Mouse (Mus musculus) brain, embryonic 14.5 days (tissue): ENCODE results near the gene Gng12. TPM values are rescaled to one million over a fixed set of nuclear protein-coding genes. Genes with fewer than 3 reads are reported as not detected.
A peak's percentile ranks its signal among the peaks of the same experiment; 100 is the strongest.

Experiments used
- DNase-seq: peaks from one replicate; pipeline ENCODE4 v3.0.0-alpha.2; 2011; ENCODE audit warnings: low read depth
- CTCF ChIP-seq: fragments of 200-500 bp; IDR thresholded peaks from 2 replicates; pipeline ENCODE4 v1.5.1; 2012; ENCODE audit warnings: inconsistent platforms, mild to moderate bottlenecking, moderate library complexity, borderline replicate concordance; ENCODE audit not compliant: insufficient read depth, insufficient read length; ENCODE audit errors: extremely low read depth
- POLR2A ChIP-seq: fragments of 200-500 bp; IDR thresholded peaks from 2 replicates; pipeline ENCODE4 v1.6.1; 2012; ENCODE audit warnings: mild to moderate bottlenecking, inconsistent platforms, borderline replicate concordance; ENCODE audit not compliant: poor library complexity, insufficient read depth, insufficient read length, severe bottlenecking; ENCODE audit errors: extremely low read depth
- polyA plus RNA-seq: library from polyadenylated mRNA; depleted of rRNA; stranded (reverse); fragments of >200 nt; gene quantifications from 2 replicates; pipeline ENCODE4 v1.2.3, GENCODE M21; 2012

Gng12 gene
- polyA plus RNA-seq, 1 experiment, result 23.2 TPM

DNA sequence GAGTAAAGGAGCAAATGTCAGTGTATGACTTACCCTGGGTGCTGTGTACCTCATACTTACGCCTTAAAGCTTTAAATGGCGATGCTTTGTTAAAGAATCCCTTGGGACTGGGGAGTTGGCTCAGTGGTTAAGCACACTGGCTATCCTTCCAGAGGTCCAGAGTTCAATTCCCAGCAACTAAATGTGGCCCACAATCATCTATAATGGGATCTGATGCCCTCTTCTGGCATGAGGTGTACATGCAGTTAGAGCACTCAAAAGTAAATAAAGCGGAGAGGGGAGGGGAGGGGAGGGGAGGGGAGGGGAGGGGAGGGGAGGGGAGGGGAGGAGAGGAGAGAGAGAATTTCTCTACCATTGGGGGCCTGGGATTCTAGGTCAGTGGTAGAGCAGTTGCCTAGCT is 142.8 kb downstream of the Gng12 start:
- DNase-seq, result no peak
- TF ChIP-seq CTCF, result no peak
- no peak for TF ChIP-seq POLR2A

GRCm38 (mm10) chr6:67040904-67041410 is 144.8 kb downstream of the Gng12 start:
- no peak for DNase-seq
- TF ChIP-seq POLR2A, result no peak
- TF ChIP-seq CTCF, result no peak

DNA sequence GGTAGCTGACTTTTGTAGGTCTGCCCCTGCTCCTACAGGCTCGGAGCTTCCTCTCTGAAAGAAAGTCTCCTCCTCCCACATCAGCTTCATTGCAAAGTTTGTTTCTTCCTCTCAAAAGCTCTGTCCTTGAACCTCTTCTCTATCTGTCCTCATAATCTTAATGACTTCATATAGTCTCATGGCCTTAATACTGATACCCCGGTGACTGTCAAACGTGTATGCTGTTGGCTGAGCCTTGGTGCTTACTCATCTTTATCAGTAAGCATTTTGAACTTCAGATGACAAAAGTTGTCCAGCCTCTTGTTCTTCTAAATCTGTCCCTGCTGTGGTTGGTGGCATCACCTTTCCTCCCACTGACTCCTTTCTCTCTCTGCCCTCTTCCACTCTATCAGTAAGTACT is 149.2 kb downstream of the Gng12 start:
- TF ChIP-seq CTCF (no peak), POLR2A (no peak)

GRCm38 (mm10) chr6:67046937-67047336 is 150.7 kb downstream of the Gng12 start:
- TF ChIP-seq POLR2A (no peak), CTCF (no peak)
- DNase-seq, result no peak

More for the DNA sequence above, 149.2 kb downstream of the Gng12 start:
- no peak for DNase-seq

- peak; percentile 78 for DNase-seq
- TF ChIP-seq CTCF (no peak), POLR2A (no peak)
These were observed 152.0 kb downstream of the Gng12 start for GRCm38 (mm10) chr6:67048052-67048691.

DNA sequence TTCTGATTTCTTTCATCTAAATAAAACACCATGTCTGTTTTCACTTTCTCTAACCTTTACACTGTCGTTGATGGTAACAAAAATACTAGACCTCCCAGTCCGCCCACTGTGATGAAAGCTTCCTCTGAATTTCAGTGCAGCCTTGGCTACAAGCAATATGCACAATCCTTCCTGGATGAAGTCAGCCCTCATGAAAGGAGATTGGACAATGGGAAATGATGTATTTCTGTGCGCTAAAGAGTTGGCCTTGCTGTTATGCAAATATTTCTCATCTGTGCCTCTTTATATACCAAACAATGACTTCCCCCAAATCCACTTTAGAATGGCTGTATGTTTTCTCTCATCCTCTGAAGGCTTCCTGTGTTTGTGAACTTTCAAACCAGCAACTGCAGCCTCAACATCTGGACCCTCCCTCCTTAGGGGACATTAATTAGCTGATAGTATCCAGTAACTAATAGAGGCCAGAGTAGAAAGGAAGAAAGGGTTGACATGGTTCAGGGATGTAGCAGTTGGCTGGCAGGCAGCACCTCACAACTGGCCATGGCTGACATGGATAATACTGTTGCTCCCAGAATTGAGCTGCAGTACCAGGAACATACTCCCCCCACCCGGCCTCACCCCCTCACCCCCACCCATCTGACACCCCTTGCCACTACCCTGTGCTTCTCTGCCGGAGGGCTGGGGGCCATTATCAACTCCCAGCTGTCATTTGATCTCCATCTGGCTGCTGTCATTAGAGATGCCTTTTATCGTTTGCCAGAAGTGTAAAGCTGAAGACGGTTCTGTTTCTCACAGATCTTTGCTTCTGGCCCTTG is 152.9 kb downstream of the Gng12 start:
- TF ChIP-seq POLR2A (no peak), CTCF (no peak)
- DNase-seq, result peak; percentile 82

DNA sequence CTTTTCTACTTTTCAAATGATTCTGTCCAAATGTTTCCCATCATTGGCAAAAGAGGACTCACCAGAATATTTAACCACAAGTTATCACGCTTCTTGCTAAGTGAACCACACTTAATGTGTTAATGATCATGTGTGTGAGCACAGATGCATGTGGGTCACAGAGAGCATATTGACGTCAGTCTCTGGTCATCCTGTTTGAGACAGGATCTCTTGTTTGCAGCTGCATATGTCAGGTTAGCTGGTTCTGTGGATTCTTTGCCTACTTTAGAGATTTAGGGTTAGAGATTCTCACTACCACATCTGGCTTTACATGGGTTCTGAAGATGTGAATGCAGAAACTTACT is 153.5 kb downstream of the Gng12 start:
- TF ChIP-seq CTCF (no peak), POLR2A (no peak)
- DNase-seq, result no peak

DNA sequence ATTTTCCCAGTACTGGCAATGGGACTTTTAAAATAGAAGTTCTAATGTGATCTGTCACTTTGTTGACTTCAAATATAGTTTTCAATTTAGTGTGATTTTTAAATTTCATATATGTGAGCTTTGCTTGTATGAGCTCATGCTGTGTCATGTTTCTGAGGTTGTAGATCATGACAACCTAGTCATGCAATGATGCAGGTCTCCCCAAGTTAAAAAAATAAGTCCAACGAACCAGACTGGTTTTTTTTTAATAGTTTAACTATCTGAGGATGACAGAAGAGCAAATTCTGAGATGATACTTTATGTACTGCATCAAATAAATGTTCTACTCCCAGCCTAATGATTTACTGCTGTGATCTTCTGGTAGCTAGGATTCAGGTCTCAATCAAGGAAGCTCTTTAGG is 153.9 kb downstream of the Gng12 start:
- TF ChIP-seq CTCF (no peak), POLR2A (no peak)
- DNase-seq, result no peak

- no peak for DNase-seq
- TF ChIP-seq CTCF (no peak), POLR2A (no peak)
These were observed 160.1 kb downstream of the Gng12 start for GRCm38 (mm10) chr6:67056108-67056888.

DNA sequence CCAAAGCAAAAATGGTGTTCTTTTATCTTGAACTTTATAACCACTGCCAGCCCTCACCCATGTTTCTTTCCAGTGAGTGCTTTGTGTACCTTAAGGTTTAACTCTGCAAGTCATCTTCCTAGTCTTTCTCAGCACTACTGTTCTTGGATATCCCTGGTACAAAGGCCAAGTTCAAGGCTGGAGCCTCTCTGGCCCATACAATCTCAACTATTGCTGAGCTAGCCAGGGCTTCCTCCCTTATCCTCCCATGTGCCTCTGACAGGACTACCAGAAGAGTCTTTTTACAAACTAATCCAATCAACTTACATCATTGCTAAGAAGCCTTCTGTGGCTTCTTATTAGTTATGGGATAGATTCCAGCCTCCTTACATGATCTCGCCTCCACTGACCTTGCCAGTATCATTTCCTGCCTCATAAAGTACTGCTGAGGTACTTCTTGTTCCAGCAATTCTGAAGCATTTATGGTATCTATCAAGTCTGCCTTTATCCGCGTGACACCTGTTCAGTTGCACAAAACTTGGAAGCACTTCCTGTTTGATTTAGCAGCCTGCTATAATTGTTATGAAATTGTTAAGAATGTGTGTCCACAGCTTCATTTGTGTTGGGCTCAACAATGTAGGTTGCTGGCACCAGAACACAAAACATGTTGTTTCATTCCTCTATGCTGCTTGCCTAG is 160.8 kb downstream of the Gng12 start:
- TF ChIP-seq POLR2A, result no peak
- no peak for TF ChIP-seq CTCF
- DNase-seq, result no peak
